Mouse (Mus musculus) retina, embryonic 14.5 days (tissue): ENCODE data around the gene Birc6.

ENCODE experiments used
- DNase-seq: peaks from one replicate; pipeline ENCODE4 v3.0.0-alpha.2; 2015; ENCODE audit warnings: low spot score

Gene Birc6

DNA sequence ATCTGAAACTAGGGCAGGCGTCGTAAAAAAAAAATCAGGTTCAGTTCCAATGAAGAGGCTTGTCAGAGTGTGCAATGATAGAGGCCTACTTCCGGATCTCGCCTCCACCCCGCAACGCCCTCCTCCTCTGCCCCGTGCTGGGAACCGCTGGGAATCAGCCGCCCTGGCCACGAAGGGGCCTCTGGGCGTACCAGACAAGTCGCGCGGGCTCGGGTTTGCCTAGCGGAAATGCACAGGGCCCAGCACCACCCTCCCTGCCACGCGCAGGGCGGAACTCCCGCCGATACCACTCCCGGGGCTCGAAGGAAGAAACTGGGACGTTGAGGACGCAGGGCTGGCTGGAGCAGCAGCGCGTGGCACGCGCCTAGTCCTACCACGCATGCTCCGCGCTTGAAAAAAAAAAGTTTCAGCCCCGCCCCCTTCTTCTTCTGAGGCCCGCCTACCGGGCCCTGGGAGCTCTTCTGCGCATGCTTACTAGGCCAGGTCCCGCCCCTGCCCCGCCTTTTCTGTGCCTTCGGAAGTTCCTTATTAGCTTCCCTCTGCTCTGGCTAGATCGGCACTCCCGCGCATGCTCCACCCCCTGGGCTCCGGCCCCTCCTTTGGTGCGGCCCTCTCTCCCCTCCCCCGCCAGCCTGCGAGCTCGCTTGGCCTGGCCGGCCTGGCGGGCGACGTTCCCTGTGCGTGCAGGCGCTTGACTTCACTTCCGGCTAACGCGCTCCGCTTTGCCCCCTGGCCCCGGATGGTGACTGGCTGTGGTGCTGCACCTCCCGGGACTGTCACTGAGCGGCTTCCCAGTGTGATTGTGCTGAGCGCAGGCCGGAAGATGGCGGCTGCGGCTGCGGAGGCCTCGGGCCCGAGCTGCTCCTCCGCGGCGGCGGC lies at the start of gene Birc6:
Gene Birc6, plus strand, starts transcription at position 567 of the 879 bp plus-strand sequence.
- DNase-seq = peak; percentile 100

DNA sequence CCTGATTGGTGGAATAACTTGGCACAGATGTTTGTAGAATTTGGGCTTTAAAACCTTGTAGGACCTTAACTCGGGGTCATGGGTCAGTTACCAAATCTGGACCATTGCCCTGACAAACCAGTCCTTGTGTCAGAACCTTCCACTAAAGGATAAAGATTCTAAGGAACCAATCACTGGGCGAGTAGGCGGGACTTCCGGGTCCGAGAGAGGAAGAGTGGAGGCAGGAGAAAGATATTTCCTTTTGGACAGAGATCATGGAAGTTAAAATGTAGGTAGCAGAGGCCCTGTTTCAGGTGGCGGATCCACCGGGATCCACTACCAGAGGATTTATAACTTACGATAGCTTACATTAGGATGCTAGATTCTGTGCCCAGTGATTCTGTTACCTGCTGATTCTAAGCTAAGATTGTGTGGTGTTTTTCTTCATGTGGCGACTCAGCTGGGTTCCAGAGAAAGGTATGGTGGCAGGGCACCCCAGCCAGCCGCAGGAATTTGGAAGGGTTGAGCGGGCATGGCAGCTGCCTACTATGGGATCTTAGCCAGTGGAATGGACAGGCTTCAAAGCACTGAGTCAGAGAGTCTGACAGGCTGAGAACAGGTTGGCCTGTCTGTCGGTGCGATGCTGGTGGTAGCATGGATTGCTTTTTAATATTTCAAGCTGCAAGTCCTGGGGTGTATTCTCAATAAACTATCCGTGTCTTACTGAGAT lies 47.6 kb upstream of the Birc6 start:
- DNase-seq = no peak

DNA sequence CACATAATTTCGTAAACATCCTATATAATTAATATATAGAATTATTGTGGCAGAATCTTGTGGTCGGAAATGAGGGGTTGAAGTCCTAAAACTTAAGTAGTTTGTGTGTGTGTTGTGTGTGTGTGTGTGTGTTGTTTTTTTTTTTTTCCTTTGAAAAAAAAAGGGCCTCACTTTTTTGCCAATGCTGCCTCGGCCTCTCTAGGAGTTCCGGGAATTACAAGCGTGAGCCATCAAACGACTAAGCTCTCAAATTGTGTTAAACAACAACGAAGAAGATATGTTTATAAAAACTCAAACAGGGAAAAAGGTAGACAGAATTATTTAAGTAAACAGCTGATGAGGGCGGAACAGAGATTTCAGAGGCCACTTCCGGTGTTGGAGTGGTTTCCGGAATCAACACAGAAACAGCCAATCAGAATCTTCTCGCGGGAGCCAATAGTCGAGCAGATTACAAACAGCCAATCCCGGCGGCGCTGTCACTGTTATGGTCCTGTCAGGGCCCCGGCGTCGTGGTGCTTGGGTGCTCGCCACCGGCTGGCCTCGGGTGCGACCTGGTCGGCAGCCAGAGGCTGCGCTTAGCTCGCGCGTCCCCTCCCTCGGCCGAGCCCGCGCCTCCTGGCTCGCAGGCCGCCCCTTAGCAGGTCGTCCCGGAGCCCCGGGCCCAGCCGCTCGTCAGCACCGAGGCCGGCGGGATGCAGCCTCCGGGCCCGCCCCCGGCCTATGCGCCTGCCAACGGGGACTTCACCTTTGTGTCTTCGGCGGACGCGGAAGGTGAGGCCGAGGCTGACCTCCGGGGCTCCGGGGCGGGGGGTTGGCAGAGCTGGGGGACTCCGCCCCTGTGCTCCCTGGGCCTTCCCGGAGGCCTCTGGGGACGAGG lies 38.8 kb upstream of the Birc6 start, which contains the start of gene Yipf4:
Gene Yipf4, plus strand, starts transcription at position 470 of the 877 bp plus-strand sequence.
- DNase-seq = peak; percentile 99

DNA sequence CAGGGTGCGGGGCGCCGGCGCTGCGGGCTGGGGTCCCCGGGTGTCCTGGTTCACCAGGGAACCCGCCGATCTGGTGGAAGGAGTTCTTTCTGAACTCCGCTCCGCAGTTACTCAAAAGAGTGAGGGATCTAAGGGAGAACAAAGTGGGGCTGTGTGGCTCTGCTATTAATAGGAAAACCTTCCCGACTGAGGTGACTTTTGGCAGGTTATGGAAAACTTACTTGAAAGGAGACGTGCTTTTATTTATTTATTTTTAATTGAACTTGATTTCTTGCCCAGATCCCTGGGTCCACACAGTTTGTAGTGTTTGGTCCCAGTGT lies 38.2 kb upstream of the Birc6 start:
- DNase-seq = no peak

DNA sequence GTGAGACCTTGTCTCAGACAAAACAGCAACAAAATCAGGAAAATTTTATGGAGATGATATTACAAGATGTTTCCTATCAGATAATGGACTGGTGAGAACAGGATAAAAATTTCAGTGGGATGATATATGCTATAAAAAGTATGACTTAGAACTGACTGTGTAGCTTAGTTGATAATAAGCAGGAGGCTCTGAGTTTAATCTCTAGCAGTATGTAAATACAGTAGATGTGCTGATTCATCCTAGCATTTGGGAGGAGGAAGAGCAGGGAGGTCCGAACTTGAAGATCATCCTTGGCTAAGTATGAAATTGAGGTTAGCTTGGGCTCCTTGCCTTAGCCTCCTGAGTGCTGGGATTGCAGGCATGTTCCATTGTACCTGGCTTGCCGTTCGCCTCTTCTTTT lies 36.5 kb upstream of the Birc6 start:
- DNase-seq = no peak

DNA sequence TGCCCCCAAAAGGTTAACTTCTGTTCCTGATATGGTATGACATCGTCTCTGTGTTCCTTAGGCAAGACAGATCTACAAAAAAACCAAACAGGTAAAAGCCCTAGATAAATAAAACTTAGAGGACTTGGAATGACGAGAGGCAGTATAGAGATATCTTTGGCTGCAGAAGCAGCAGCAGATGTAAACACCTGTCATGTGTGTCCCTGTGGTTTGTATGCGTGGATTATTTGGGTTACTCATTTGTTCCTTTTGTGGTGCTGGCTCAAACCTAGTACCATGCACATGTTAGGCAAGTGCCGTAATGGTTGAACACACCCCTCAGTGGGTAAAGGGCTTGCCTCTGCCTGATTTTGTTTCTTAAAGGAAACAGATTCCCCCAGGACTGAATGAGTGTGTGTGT lies 27.9 kb upstream of the Birc6 start:
- DNase-seq = no peak

DNA sequence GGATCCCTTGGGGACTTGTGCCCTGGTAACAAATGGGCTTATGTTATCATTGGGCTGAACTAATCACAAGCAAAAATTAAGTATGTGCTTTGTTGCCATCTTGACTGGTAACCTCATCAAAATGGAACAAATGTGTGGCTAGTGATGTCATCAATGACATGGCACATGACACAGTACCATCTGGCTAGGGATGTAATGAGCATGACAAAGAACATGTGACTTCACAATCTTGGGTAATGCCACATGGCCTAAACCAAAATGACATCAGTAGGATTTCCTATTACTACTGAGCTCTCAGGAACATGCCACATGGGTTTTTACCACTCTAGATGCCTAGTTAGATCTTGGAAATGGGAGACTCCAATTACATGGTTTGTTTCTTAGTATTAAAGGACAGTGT lies 27.0 kb upstream of the Birc6 start:
- DNase-seq = no peak

DNA sequence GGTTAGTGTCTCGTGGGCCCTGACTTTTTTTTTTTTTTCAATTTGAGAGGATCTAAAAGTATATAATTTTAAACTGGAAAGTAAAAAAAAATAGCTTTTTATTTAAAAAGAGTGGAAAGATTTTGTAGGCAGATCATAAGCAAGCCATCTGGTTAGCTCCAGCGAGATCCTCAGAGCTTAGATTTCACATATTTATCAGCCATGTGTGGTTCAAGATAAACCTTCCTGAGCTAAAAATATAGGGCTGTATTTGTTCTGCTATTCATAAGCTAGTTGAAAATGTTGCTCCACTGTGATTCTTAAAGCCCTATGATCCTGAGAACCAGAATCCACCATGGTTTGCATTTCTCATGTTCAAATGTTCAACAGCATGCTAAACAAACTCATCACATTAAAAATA lies 20.2 kb upstream of the Birc6 start:
- DNase-seq = no peak

GRCm38 (mm10) chr17:74508600-74508999 lies 19.5 kb upstream of the Birc6 start:
- DNase-seq = no peak

DNA sequence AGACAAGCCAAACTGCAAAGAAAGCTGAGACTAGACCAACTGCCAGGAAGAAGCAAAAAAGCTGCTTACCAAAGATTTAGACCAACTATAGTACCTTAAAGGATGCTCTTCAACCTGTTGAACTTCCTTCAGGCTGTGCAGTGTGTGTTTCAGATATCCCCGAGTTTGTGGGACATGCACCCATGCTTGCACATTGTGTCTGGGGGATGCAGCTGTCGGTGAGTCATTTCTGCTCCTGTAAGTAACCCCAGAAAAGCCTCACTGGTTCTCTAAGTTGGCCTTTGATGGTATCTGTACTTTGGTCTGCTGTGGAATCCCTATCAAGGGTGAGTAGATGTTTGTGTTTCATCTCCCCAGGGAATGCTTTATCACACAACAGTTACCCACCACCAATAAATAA lies 15.8 kb upstream of the Birc6 start:
- DNase-seq = no peak

GRCm38 (mm10) chr17:74522797-74523723 lies 5.0 kb upstream of the Birc6 start:
- DNase-seq = no peak

- no peak for DNase-seq
Measured at GRCm38 (mm10) chr17:74526117-74526516, 2.0 kb upstream of the Birc6 start.

DNA sequence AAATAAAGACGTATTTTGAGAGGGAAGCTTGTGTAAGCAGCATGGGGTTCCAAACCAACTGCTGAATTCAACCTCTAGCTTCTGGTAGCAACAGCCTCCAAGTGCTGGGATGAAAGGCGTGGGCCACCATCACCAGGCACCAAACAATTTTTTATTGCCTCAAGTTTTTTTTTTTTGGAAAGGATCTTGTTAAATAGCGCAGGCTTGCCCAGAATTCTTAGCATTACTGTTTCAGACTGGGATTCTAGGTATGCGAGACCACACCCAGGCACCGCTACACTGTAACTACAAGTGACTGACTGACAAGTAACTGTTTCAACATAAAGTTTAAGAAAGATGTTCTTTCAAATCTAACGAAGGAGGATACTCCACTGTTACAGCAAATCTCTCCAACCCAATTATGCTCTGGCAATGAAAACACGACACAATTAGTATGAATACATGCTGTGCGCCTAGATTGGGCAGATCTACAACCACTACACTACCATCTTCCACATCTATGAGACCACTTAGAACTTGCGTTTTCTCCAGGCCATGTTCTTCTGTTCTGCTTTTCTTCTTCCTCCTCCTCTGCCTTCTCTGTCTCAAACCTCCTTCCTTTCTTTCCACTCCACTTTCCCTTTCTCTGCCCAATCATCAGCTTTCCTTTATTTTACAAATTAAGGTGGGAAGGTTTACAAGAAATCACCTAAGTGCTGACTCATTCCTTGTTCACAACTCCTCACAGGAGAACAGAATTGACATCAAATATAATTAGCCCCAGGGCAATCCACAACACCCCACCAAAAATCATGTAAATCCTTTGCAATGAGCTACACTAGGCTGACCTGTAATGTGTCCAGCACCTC lies 1.1 kb upstream of the Birc6 start:
- peak; percentile 18 for DNase-seq

DNA sequence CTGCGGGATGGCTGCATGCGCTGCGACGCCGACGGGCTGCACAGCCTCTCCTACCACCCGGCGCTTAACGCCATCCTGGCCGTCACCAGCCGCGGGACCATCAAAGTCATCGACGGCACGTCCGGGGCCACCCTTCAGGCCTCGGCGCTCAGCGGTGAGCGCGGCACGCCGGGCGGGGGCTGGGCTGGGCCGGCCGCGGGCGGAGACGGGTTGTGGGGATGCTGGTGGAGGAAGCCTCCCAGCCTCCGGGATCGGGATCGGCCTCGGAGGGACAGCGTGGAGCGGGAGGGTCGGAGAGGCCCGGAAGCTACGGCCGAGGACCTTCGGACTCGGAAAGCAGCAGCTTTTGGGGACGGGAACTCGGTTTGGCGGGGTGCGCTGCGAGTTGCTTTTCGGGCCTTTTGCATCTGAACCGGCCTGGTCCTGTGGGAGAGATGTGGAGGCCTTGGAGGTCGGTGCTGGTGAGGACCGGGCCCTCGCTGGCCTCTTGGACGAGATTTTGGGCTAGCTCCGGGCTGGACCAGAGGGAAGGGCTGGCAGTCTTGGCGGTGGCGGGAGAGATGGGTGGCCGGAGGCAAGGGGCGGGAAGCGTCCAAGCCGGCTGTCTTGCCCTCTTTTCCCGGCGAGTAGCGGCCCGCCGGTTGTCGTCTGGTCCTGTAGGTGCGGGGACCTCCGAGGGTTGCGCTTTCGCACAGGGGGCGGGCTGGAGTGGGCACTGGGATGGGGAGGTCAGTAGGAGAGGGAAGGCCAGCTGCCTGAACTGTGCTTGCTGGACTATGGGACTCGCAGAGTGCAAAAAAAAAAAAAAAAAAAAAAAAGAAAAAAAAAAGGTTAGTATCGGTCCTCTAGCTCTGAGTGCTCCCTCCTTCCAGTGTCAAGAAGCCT lies 795 bp downstream of the Birc6 start:
- DNase-seq = no peak

GRCm38 (mm10) chr17:74529533-74529824 lies 1.4 kb downstream of the Birc6 start:
- no peak for DNase-seq

DNA sequence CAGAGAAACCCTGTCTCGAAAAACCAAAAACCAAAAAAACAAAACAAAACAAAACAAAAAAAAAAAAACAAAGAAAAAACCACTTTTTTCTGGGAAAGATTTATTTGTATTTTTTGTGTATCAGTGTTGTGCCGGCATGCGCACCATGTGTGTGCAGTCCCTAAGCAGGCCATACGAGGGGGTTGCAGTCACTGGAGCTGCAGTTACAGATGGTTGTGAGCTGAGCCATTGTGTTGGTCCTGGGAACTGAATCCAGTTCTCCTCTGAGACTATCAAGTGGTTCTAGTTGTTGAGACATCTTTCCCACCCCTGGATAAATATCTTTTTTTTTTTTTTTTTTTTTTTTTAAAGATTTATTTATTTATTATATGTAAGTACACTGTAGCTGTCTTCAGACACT lies 6.9 kb downstream of the Birc6 start:
- DNase-seq = no peak

DNA sequence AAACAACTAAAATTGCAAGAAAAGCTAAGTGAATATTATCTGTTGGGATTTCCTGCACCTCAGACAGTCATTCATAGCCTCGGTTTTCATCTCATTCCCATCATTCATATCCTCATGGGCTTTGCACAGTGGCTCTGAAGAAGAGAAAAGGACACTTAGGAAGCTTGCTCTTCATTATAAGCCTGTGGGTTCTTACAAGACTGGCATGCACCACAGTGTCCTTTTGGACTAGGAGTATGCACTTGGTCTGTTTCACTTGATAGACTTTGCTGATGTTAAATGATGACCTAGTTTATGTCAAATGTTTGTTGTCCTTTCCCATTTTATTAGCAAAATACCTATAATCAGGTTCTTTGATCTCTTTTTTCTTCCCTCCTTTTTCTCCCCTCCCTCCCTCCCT lies 9.4 kb downstream of the Birc6 start:
- no peak for DNase-seq

- DNase-seq = no peak
Measured at GRCm38 (mm10) chr17:74543615-74544014, 15.5 kb downstream of the Birc6 start.

- DNase-seq = no peak
Measured at GRCm38 (mm10) chr17:74554118-74554517, 26.0 kb downstream of the Birc6 start.

DNA sequence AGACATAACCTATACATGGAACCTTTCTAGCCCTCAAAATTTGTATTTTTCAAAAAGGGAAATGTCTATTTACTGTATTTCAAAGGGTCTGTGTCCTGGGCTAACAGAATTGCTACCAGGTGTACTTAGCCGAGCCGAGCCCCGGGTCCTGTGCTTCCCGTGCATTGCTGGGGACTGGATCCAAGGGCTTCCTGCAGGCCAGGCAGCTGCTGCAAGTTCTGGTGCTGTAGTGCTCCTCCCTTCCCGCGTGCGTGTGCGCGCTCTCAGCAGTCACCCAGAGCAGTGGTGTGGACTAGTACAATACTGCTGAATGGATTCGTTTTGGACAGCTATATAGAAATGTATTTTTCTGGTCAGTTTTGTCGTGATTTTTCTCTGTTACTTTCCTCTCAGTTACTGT lies 31.8 kb downstream of the Birc6 start:
- no peak for DNase-seq
